In the genomic region with DNA sequence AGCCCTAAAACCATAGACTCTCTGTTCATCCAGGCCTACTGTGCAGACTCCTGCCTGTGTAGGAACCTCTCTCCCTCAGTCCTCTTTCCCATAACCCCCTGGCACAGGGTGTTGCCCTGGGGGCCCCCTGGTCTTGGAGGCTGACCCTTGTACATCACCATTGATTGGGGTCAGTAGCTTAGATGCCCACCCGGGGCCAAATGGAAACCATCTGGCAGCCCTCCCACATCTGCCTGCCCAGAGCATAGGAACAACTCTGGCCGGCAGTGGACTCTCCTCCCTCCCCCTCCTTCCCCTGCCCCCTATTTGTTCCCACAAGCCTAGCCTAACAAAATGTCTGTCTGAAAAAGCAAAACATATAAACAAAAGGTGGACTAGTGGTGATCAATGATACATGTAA, we compare ENCODE assay signal across 35 mouse cellular contexts. TPM values are rescaled to one million over a fixed set of nuclear protein-coding genes. Genes with fewer than 3 reads are reported as not detected.
DNase-seq lines count a peak whose midpoint lies in the region; ATAC-seq and TF ChIP-seq lines count a peak whose summit lies in the region.
"Had no signal": no experiment of that assay in that cellular context is flagged by ENCODE, and none has a peak within 500 bp of the region (broad histone marks: within the 10 kb centered on the region; RNA-seq: fewer than 3 reads in every experiment).

No protein-coding gene starts in this region.

- no peaks in the 10 kb centered on the region for H3K9me3 ChIP-seq in hindbrain, embryonic 11.5 days (ENCODE audit: control insufficient read depth, low read length)
- no peaks in the 10 kb centered on the region for H3K9me3 ChIP-seq in hindbrain, postnatal 0 days (ENCODE audit: low read length)
- H3K9me3 ChIP-seq in neural tube, embryonic 15.5 days (replicated peaks): no peaks in the 10 kb centered on the region
- H3K9me3 ChIP-seq: forebrain, embryonic 13.5 days; heart, embryonic 10.5 days; heart, embryonic 15.5 days; hindbrain, embryonic 13.5 days; limb, embryonic 15.5 days; liver, embryonic 13.5 days; neural tube, embryonic 12.5 days; stomach, embryonic 15.5 days had no signal

- no peaks in the 10 kb centered on the region for H3K27me3 ChIP-seq in hindbrain, embryonic 11.5 days (ENCODE audit: control insufficient read depth, insufficient read depth, low read length)
- no peaks in the 10 kb centered on the region for H3K27me3 ChIP-seq in hindbrain, postnatal 0 days (ENCODE audit: insufficient read depth, low read length)
- H3K27me3 ChIP-seq in neural tube, embryonic 15.5 days (replicated peaks): no peaks in the 10 kb centered on the region
- H3K27me3 ChIP-seq: forebrain, embryonic 13.5 days; heart, embryonic 15.5 days; hindbrain, embryonic 13.5 days; limb, embryonic 15.5 days; liver, embryonic 13.5 days; neural tube, embryonic 12.5 days; stomach, embryonic 15.5 days had no signal

- H3K4me2 ChIP-seq in hindbrain, embryonic 11.5 days (replicated peaks; ENCODE audit: low read depth, low read length): no peak overlapping the region
- H3K4me2 ChIP-seq in hindbrain, postnatal 0 days (ENCODE audit: low read depth, low read length): no peak overlapping the region
- no peak overlapping the region for H3K4me2 ChIP-seq in neural tube, embryonic 15.5 days
- H3K4me2 ChIP-seq: forebrain, embryonic 13.5 days; heart, embryonic 15.5 days; hindbrain, embryonic 13.5 days; limb, embryonic 15.5 days; liver, embryonic 13.5 days; neural tube, embryonic 12.5 days; stomach, embryonic 15.5 days had no signal

- H3K27ac ChIP-seq in hindbrain, embryonic 11.5 days (ENCODE audit: low read depth, low read length): no peak overlapping the region
- H3K27ac ChIP-seq in hindbrain, postnatal 0 days: no peak overlapping the region
- no peak overlapping the region for H3K27ac ChIP-seq in neural tube, embryonic 15.5 days (replicated peaks)
- H3K27ac ChIP-seq: forebrain, embryonic 13.5 days; heart, embryonic 10.5 days; heart, embryonic 15.5 days; hindbrain, embryonic 13.5 days; layer of hippocampus, adult 2 months; left cerebral cortex, adult 2 months; limb, embryonic 15.5 days; liver, embryonic 13.5 days; macrophage; neural tube, embryonic 12.5 days; stomach, embryonic 15.5 days had no signal

- H3K9ac ChIP-seq in hindbrain, embryonic 11.5 days (ENCODE audit: low read depth, low read length): no peak overlapping the region
- no peak overlapping the region for H3K9ac ChIP-seq in hindbrain, postnatal 0 days (replicated peaks; ENCODE audit: low read length)
- no peak overlapping the region for H3K9ac ChIP-seq in neural tube, embryonic 15.5 days (replicated peaks)
- H3K9ac ChIP-seq: forebrain, embryonic 13.5 days; heart, embryonic 15.5 days; hindbrain, embryonic 13.5 days; limb, embryonic 15.5 days; liver, embryonic 13.5 days; neural tube, embryonic 12.5 days; stomach, embryonic 15.5 days had no signal

- no peaks in the 10 kb centered on the region for H3K36me3 ChIP-seq in hindbrain, embryonic 11.5 days (ENCODE audit: control insufficient read depth, insufficient read depth, low read length)
- H3K36me3 ChIP-seq in hindbrain, postnatal 0 days (ENCODE audit: insufficient read depth, low read length): no peaks in the 10 kb centered on the region
- H3K36me3 ChIP-seq in neural tube, embryonic 15.5 days: no peaks in the 10 kb centered on the region
- H3K36me3 ChIP-seq: heart, embryonic 10.5 days; heart, embryonic 15.5 days; hindbrain, embryonic 13.5 days; limb, embryonic 15.5 days; liver, embryonic 13.5 days; neural tube, embryonic 12.5 days; stomach, embryonic 15.5 days had no signal

- 45% methylated on average over 2 of the region's 2 CpGs for WGBS in hindbrain, embryonic 11.5 days
- WGBS in hindbrain, postnatal 0 days: 53% methylated on average over 2 of the region's 2 CpGs
- WGBS in neural tube, embryonic 15.5 days: 64% methylated on average over 2 of the region's 2 CpGs

- H3K4me3 ChIP-seq in hindbrain, embryonic 11.5 days (ENCODE audit: low read depth, low read length): no peak overlapping the region
- H3K4me3 ChIP-seq in hindbrain, postnatal 0 days (ENCODE audit: low read length): no peak overlapping the region
- H3K4me3 ChIP-seq in neural tube, embryonic 15.5 days (replicated peaks): no peak overlapping the region
- H3K4me3 ChIP-seq: erythroblast, embryonic 14.5 days; forebrain, embryonic 13.5 days; heart, embryonic 10.5 days; heart, embryonic 15.5 days; hindbrain, embryonic 13.5 days; layer of hippocampus, adult 2 months; left cerebral cortex, adult 2 months; limb, embryonic 15.5 days; liver, embryonic 13.5 days; neural tube, embryonic 12.5 days; stomach, embryonic 15.5 days had no signal

- TF ChIP-seq CTCF in hindbrain, postnatal 0 days (IDR thresholded peaks at IDR 0.05; ENCODE audit: low read depth): no peak

- no peaks in the 10 kb centered on the region for H3K4me1 ChIP-seq in hindbrain, embryonic 11.5 days (replicated peaks; ENCODE audit: control insufficient read depth, insufficient read depth, low read length)
- no peaks in the 10 kb centered on the region for H3K4me1 ChIP-seq in hindbrain, postnatal 0 days (ENCODE audit: insufficient read depth, low read length)
- no peaks in the 10 kb centered on the region for H3K4me1 ChIP-seq in neural tube, embryonic 15.5 days
- H3K4me1 ChIP-seq: forebrain, embryonic 13.5 days; heart, embryonic 10.5 days; heart, embryonic 15.5 days; hindbrain, embryonic 13.5 days; limb, embryonic 15.5 days; liver, embryonic 13.5 days; neural tube, embryonic 12.5 days; stomach, embryonic 15.5 days had no signal

- peak; percentile 7 for DNase-seq in hindbrain, embryonic 11.5 days (ENCODE audit: low spot score)
- DNase-seq in hindbrain, postnatal 0 days (ENCODE audit: low spot score): no peak
- peak; percentile 33 for DNase-seq in neural tube, embryonic 10.5 days (ENCODE audit: extremely low spot score, low spot score)
- peak; percentile 49 for DNase-seq in embryo, embryonic 9.5 days (ENCODE audit: extremely low spot score)
- DNase-seq in adrenal gland, postnatal 36 days: no peak
- DNase-seq: adrenal gland, postnatal 14 days; cerebellum, adult 11-12 months; gastrocnemius, postnatal 14 days; kidney, adult 2 months; kidney, postnatal 36 days; liver, embryonic 13.5 days; lung, adult 18-20 months; lung, postnatal 10 days; right cerebral cortex, postnatal 25 days had no signal

- ATAC-seq in hindbrain, embryonic 11.5 days (ENCODE audit: low FRiP score): no peak
- no peak for ATAC-seq in hindbrain, postnatal 0 days
- ATAC-seq in neural tube, embryonic 15.5 days (ENCODE audit: low FRiP score): no peak
- no peak for ATAC-seq in erythroid progenitor cell, adult 5-6 weeks (replicated peaks; ENCODE audit: low FRiP score, poor library complexity, severe bottlenecking)
- ATAC-seq: CD4-positive, CD25-positive, alpha-beta regulatory T cell, adult 4 months; forebrain, embryonic 13.5 days; midbrain, embryonic 16.5 days had no signal

RNA-seq across cellular contexts. Expression of gene Sntn, which starts 50.1 kb away (rescaled TPM):
- polyA plus RNA-seq in hindbrain, embryonic 11.5 days (2014; fragmentation: Nextera tagmentation; extraction: Ambion mirVana): not detected in 2 replicates
- not detected in 2 replicates for total RNA-seq in hindbrain, postnatal 0 days (2014; rRNA removed)
- 0.11 TPM in 1 of 2 replicates, not detected in the other for polyA plus RNA-seq in hindbrain, postnatal 0 days (2015; fragmentation: Nextera tagmentation; extraction: Ambion mirVana)
- not detected in 2 replicates for polyA plus RNA-seq in neural tube, embryonic 15.5 days (2015; fragmentation: Nextera tagmentation; extraction: Ambion mirVana)
- total RNA-seq in erythroid progenitor cell, adult 5-6 weeks (2015; ENCODE audit: low replicate concordance): not detected in 2 replicates
- total RNA-seq in erythroid progenitor cell, adult 5-6 weeks (2017; ENCODE audit: low replicate concordance): not detected in 2 replicates
- total RNA-seq in adrenal gland, postnatal 36 days (2021): not detected
- total RNA-seq: adrenal gland, postnatal 14 days; gastrocnemius, postnatal 14 days; granulocyte monocyte progenitor cell, adult 5-6 weeks; heart, postnatal 25 days; left cerebral cortex, adult 2 months; left cerebral cortex, postnatal 36 days; megakaryocyte-erythroid progenitor cell, adult 5-6 weeks had no signal
- polyA plus RNA-seq: CD4-positive, CD25-positive, alpha-beta regulatory T cell, adult 4 months; erythroblast, embryonic 14.5 days; forebrain, embryonic 13.5 days; heart, embryonic 10.5 days; heart, embryonic 15.5 days; hindbrain, embryonic 13.5 days; intestine, embryonic 14.5 days; kidney, adult 2 months; limb, embryonic 15.5 days; liver, embryonic 13.5 days; macrophage; midbrain, embryonic 16.5 days; neural tube, embryonic 12.5 days; stomach, embryonic 15.5 days; urinary bladder, adult 2 months had no signal

Comparison
In these comparisons a context has a peak if more than half of its experiments do, and no peak if none do; other contexts are left out.
1. DNase-seq: peak in hindbrain, embryonic 11.5 days (single experiment), neural tube, embryonic 10.5 days (single experiment) and embryo, embryonic 9.5 days (single experiment); none in hindbrain, postnatal 0 days (single experiment) and adrenal gland, postnatal 36 days (0 of 2).